Mouse (Mus musculus) WW6 (cell line): ENCODE data around the gene Slc35e4.

Experiments used
- DNase-seq: peaks from one replicate; pipeline ENCODE4 v3.0.0-alpha.2; 2013; ENCODE audit warnings: low read depth, low spot score

The Slc35e4 gene

GRCm38 (mm10) chr11:3864343-3864742 is 50.1 kb downstream of the Slc35e4 start:
- DNase-seq, result no peak

DNA sequence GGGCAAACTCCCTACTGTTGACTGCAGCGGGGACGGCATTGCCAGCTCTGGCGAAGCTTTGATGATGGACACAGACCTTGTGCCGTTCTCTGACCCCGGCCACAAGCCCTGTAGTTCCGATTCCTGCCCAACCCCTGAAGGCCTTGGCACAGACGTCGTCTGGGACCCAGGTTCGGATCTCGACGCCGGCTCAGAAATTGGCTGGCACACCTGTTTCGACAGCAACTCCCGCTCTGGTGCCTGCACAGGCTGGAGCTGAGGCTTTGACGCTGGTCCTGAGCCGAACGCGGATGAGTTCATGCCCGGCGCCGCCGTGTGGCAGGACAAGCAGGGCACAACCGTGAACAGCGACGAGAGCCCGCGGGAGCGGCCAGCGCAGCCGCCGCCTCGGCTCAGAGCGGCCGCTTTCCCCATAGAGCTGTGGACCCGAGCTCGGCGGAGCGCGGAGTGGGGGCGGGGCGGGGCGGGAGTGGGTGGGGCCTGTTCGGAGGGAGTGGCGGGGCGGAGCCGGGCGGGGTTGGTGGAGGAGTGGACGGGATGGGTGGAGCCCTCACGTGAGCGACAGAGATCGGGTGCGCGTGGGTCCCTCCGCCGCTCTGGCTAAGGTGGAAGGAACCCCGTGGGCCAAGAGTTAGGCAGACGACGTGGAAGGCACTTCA is 50.9 kb downstream of the Slc35e4 start, which contains the start of gene Osbp2:
Osbp2 (minus strand) TSS at position 450 of the 659 bp plus-strand sequence.
- DNase-seq, result no peak

- no peak for DNase-seq
Observed at GRCm38 (mm10) chr11:3862661-3863453, 51.6 kb downstream of the Slc35e4 start.

- no peak for DNase-seq
Observed at GRCm38 (mm10) chr11:3860361-3860760, 54.1 kb downstream of the Slc35e4 start.

DNA sequence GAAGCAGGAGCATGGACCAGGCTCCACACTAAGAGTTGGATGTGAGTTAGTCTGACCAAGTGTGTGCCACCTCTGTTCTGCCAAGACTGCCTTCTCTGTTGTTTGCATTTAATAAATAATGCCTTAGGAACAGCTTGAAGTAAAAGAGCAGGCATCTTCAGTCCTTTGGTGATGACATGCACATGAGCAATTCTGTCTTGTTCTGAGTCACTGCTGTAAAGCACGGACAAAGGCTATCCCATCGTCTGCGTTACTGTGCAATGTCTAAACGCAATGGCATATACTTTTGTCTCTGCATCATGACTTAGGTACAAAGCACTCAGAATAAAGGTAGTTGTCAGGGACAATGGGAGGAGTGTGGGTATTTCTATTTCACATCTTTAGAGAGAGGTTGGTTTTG is 54.7 kb downstream of the Slc35e4 start:
- no peak for DNase-seq

- no peak for DNase-seq
Observed at GRCm38 (mm10) chr11:3857902-3858301, 56.6 kb downstream of the Slc35e4 start.
